Mouse (Mus musculus) spleen, adult 12 weeks (tissue): Measurements from ENCODE around the gene Olfr813.
"Not testable (repeated sequence)": the region's sequence is repeated elsewhere in the genome, so short reads cannot be mapped to it uniquely, and the experiment has no call there.

ENCODE experiments used
- DNase-seq: peaks from one replicate; pipeline ENCODE4 v3.0.0; 2022; ENCODE audit warnings: low spot score

Gene Olfr813

GRCm38 (mm10) chr10:129855067-129855466, at the start of gene Olfr813:
Olfr813 (plus strand) TSS chr10:129855367.
- no peak for DNase-seq

GRCm38 (mm10) chr10:129845994-129846393, 9.2 kb upstream of the Olfr813 start, which contains the start of gene Olfr812:
Olfr812 (minus strand) TSS chr10:129846094.
- DNase-seq = no peak

- DNase-seq = no peak
Observed at GRCm38 (mm10) chr10:129847343-129847742, 7.8 kb upstream of the Olfr813 start.

- not testable (repeated sequence) for DNase-seq
Observed at GRCm38 (mm10) chr10:129879751-129880150, 24.6 kb downstream of the Olfr813 start, which contains the start of gene Olfr814. Olfr814 (minus strand) TSS chr10:129879851.

GRCm38 (mm10) chr10:129885496-129885895, 30.3 kb downstream of the Olfr813 start:
- DNase-seq = not testable (repeated sequence)

- no peak for DNase-seq
Observed at GRCm38 (mm10) chr10:129885934-129886333, 30.8 kb downstream of the Olfr813 start.

GRCm38 (mm10) chr10:129905767-129906166, 50.6 kb downstream of the Olfr813 start, which contains the start of gene Olfr815:
Olfr815 (minus strand) TSS chr10:129905867.
- not testable (repeated sequence) for DNase-seq
